Mouse (Mus musculus): ENCODE data around the gene Ankmy1.

- TF ChIP-seq CTCF (IDR thresholded peaks at IDR 0.05; ENCODE audit: borderline replicate concordance, extremely low read depth, insufficient read depth, insufficient read length) (no peak), POLR2A (IDR thresholded peaks at IDR 0.05; ENCODE audit: borderline replicate concordance, extremely low read depth, insufficient read depth, insufficient read length, poor library complexity, severe bottlenecking) (no peak)
These were observed 18.8 kb upstream of the Ankmy1 start for GRCm38 (mm10) chr1:92921496-92921895.

Data from brain, embryonic 14.5 days (tissue).